Mouse (Mus musculus): ENCODE results near the gene Shisal2a.
"Not testable (repeated sequence)": the region's sequence is repeated elsewhere in the genome, so short reads cannot be mapped to it uniquely, and the experiment has no call there.

Gene Shisal2a

DNA sequence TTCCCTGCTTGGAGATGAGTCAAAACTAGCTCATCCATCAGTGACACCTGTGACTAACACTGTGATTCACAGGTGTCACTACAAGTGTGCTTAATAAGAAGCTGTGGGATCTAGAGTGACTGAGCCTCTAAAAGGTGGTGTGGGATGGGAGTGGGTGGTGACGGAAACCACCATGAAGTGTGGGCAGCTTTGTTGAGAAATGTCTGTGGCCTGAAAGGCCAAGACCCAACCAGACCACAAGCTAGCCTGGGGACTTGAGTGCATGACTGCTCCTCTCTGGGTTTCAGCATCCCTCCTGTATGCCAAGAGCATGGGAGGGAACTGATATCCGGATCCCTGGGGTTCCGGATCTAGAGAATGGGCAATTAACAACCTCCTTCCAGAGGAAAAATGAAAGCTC lies 11.7 kb downstream of the Shisal2a start:
- DNase-seq: no peak

DNA sequence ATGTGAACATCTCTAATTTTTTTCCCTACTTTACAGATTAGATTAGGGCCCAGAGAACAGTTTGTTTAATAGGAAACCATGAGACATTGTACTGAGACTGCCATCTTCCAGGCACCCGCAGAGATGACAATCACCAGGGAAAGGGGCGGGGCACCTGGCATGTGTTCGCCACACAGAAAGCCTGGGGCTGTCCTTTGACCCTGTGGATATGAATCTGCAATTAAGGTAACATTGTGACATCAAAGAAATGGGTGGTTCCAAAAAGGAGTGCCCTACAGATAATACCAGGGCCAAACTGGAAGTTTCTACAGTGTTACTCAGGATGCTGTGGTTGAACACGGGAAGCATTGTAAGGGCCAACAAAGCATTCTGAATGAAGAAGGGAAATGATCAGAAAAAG lies 12.7 kb downstream of the Shisal2a start:
- DNase-seq: no peak

DNA sequence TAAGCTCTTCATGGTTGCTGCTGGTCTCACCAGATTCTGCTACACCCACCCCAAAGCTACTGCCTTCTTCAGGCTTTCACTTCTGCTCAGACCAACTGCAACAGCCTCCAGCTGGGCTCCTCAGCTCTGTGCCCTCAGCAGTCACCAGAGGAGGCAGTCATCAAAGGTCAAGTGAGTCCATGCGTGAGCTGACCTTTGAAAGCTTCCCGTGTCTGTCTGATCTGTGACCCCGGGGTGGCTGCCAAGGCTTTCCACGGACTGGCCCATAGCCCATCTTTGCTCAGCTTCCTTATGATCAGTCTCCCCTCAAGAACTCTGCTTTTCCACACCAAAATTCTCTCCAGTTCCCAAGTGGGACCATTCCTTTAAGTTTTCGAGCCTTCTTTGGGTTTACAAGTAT lies 13.9 kb downstream of the Shisal2a start:
- no peak for DNase-seq

DNA sequence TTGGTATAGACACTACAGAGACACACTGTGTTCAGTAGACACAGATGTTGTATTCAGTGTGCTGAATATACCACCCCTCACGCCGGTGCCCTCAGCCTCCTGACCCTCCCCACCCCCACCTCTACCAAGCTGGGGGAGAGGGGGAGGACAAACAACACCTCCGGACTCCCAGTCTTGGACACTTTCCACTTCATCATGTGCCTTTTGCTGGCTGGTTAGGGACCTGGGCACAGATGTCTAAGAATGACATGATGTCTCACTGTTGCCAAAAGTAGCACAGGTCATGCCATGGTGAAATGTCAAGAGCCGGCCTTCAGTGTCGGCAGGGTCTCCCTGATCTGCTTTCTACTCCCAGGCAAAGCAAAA lies 19.1 kb downstream of the Shisal2a start:
- no peak for DNase-seq

DNA sequence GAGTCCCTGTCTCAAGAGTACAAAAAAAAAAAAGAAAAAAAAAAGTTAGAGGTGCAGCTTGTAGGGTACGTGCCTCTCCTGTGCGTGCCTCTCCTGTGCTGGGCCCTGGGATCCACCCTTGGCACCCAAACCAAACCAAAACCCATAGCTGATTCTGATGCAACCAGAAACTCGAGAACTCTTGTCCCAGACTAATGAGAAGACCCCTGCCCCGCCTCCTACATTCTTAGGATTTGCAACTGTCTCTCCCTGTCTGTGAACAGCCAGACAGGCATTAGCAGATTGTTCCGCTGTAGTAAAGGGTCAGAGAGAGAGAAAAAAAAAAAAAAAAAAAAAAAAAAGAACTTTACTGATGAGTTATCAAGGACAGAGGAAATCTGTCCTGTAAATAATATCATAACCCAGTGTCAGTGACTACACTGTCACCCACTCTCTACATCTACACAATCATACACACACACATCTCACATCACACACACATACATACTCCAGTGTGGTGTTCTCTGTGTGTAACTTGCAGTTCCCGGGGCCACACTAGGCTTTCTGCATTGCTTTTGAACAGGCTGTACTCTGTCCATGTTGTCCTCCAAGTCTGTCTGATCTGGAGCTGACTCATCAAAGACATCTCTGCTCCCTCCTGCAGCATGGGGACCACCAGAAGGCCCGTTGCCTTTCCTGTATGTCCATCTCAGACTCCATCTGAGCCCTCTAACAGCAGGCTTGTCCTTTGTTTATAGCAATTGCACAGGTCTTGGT lies 19.6 kb downstream of the Shisal2a start:
- DNase-seq: no peak

DNA sequence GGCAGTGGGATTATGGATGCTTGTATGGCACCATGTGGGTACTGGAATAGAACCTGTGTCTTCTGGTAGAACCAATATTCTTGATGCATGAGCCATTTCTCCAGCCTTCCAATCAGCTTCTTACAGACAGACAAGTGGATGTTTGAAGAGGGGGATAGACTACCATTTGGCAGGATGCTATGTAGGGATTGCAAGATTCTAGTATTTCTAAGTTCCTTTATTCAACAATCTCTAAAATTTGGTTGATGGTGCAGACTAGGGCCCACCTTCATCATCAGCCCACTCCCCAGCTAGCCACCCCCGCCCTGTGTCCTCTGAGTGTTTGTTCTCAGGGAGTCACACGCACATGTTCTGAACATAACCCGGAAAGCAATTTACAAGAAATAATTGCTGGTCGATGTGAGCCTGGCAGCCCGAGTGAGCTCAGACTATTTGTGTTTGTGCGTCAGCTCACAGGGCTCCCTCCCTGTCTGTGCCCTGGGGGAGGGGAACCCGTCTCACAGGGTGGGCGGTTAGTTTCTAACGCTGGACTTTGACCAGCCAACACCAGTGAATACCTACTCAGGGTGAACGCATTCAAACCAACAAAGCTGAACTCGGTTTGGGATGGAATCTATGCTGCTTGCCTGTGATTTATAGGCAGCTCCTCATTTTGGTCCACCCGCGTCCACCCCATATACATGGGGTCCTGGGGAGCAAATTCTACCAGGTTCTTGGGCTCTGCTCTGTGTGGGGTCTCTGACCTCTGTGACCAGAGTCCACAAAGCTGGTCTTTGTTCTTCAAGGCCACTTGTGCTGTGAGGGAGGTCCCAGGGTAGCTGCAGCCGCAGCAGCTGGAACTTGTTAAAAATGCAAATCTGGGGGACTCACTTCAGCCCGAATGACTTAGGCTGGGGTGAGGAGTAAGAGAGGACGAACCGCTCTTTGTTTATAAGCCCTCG lies 20.6 kb downstream of the Shisal2a start:
- DNase-seq: no peak

DNA sequence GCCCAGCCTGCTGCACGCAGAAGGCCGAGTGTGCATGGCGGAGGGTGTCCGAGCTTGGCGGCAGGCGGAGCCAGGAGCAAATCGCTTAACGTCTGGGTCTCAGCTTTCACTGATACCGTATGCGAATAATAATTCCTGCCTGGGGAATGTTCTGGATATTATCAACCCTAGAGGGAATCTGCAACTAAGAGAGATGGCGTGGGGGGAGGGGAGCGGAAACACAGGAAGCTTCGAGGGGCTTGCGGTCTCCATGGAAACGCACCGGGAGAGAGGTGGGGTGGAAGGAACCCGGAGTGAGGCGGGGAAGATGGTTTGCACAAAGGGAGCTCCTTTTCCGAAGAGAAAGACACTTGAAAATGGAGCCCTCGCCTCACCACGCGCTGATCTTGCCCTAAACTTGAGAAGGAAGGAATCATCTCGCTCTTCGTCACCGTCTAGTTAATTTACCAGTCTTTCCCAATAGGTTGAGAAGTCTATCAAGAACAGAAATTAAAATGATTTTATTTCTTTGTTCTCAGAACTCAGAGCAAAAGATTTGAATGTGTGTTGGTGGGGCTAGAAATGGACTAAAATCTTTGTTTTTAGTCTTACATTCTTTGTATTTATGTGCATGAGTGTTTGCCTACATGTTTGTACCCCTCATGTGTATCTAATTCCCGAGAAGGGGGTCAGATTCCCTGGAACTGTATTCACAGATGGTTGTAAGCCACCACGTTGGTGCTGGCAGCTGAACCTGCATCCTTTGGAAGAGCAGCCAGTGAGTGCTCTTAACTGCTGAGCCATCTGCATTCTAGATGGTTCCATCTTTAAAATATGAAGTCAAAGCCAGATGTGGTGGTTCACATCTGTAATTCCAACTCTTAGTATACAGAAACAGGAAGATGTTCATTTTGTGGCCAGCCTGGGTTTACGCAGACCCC lies 22.8 kb downstream of the Shisal2a start:
- DNase-seq: peak; percentile 37 to 56

DNA sequence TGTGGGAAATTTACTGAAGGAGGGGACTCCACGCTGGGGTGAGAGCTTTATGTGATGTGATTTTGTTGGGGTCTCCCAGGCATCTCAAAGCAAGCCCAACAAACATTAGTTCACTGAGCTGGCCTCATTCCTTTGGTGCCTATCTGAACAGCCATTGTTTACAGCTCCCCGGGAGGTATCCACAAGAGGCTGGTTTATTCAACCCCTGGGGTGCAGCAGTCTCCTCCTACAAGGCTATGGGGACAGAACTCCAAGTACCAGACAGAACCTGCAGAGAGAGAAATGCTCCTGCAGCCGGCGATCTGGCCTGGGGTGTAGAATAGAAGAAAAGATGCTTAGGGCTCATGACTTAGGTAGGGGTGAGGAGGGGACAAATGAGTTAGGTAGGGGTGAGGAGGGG lies 24.7 kb downstream of the Shisal2a start:
- DNase-seq: no peak

DNA sequence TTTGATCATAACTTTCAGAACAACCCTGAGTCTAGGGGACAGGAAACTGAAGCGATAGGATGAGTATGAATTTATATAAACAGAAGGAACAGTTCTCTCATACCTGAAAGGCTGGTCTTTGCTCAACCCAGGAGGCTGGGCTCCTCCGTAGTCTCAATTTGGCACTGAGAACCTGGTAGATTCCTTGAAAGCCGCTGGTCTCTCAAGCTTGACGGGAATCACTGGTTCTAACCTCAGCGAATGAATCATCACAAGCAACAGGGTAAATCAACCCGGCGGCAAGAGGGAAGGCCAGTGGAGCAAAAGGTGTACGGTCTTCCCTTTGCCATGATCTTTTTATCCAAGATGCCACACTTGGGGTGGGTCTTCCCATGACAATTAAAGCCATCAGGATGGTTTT lies 25.7 kb downstream of the Shisal2a start:
- no peak for DNase-seq

DNA sequence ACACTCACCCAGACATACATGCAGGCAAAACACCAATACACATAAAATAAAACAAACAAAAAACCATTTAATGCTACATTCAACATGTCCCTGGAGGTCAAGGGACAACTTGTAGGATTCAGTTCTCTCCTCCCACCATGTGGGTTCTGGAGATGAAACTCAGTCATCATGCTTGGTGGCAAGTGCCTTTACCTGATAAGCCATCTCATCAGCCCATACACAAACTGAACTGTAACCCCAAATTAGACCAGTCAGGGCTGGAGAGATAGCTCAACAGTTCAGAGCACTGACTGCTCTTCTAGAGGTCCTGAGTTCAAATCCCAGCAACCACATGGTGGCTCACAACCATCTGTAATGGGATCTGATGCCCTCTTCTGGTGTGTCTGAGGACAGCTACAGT lies 29.6 kb downstream of the Shisal2a start:
- DNase-seq: not testable (repeated sequence)

DNA sequence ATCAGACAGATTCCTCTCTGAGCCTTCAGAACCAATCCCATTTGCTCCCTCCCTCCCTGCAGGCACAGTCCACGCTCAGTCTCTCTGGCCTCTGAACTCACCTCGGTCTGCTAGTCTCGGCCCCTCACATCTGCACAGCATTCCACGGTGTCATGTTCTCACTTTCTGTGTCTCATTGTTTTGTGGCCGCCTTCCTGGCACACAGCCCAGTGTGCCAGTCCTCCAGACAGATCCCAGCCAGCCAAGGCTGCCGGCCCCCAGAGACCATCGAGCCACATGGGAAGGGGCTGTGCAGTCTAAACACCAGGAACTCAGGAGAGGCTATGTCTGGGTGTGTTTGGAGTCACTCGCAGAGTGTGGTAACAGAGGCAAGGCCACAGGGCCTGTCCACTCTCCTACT lies 32.3 kb downstream of the Shisal2a start:
- DNase-seq: no peak

DNA sequence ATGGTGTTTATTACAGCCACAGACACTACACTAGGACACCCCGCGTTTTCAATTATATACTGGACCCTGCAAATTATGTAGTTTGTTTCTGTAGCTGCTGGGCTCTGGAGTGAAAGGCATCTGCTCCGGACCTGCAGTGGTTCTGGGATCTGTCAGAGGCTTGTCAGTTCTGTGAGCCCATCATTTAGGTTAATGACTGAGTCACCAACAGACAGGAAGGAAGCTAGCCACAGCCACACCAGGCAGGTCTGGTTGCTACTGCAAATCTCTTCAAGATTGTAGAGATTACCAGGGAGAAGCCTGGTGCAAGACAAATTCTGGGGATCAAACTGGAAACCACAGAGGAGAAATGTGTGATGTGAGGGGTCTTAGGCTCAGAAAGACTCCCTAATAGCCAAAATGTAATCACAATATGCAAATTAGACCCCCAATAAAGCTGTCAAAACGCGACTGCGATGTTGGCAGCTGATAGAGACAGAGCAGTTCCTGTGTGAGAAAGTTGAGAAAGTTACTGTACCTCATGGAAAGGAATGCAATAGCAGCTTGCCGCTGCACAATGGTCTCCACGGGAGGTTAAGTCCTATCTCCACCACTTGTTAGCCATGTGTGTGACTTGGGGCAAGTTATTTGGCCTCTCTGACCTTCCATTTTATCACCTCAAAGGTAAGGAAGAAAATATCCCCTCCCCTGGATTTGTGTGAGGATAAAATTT lies 33.2 kb downstream of the Shisal2a start:
- no peak for DNase-seq

DNA sequence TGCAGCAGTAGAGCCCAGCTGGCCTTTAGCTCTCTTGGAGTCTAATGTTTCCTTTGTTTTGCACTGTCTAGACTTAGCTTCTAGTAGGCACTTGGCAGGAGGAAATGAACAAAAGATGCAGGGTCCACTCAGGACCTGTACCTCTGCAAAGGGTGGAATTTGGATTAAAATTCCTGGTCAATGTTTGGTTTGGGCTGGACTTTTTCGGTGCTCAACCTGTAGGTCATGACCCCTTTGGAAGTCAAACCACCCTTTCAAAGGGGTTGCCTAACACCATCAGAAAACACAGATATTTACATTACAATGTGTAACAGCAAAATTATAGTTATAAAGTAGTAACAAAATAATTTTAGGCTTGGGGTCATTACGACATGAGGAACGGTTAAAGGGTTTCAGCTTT lies 34.1 kb downstream of the Shisal2a start:
- DNase-seq: no peak

DNA sequence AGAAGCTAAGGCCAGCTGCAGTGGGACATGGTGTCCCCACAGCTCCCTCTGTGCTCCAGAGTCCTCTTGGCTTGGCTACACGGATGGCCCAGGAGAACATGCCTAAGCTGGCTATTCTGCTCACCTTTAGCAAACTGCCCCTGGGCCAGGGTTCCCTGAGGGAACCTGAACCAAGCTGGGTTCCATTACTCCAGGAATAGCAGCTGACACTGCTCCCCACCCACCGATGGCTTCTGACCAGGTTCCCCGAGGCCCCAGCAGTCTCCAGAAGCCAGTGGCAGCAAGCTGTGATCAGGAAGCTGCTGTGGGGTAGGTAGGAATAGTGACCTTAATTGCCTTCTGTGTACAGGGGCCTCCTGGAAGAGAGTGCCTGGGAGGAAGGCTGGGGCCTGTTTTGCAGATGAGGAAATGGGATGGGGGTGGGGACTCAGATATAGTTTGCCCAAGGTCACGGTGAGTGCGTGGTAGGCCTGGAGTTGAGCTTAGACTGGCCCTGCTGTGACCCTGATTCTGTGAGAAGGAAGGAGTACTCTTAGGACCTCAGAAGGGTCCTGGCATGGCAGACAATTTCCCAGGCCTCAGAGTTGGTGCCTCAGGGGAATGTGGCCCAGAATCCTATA lies 34.8 kb downstream of the Shisal2a start:
- no peak for DNase-seq

DNA sequence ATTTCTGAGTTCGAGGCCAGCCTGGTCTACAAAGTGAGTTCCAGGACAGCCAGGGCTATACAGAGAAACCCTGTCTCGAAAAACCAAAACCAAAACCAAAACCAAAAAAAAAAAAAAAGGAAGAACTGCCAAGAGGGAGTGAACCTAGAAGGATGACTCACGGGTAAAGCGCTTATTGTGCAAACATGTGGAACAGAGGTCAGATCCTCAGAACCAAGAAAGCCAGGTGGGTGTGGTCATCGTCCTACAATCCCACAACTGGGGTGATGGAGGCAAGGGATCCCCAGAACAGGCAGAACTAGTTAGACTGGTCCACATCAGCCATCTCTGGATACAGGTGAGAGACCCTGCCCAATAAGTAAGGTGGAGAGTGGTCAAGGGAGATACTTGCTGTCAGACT lies 36.0 kb downstream of the Shisal2a start:
- DNase-seq: no peak

DNA sequence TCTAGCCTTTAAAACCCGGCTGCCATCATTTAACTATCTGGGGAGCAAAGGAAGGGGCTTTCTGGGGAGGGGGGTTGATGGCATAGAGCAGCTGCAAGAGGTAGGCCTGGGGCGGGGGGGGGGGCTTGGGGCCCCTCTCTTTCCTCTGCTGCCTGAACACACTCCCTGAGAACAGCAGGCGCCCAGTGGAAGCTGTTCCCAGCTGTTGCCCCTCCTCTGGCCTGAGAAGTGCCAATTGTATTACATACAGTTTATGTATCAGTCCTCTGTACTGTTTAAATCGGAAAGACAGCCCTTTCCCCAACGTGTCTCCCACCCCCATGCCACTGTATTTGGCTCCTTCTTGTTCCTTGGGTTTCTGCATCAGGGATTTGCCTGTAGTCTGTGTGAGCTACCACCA lies 37.3 kb downstream of the Shisal2a start:
- no peak for DNase-seq

DNA sequence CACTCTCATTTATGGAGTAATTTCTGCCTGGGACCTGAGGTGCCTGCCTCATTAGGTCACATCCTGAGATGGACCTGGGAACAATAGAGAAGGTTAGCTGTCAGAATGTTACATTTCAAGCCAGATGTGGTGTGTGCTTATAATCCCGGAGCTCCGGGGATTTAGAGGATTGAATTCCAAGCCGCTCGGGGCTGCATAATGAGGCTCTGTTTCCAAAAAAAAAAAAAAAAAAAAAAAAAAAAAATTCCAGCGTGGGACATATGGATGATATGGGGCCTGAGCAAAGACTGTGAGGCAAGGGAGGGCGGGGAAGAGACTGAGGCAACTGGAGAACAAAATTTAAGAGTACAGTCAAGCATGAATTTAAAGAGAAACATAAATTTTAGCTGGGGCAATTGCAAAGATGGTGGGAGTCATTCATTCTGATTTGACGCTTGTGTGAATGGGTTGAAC lies 38.5 kb downstream of the Shisal2a start:
- DNase-seq: no peak

DNA sequence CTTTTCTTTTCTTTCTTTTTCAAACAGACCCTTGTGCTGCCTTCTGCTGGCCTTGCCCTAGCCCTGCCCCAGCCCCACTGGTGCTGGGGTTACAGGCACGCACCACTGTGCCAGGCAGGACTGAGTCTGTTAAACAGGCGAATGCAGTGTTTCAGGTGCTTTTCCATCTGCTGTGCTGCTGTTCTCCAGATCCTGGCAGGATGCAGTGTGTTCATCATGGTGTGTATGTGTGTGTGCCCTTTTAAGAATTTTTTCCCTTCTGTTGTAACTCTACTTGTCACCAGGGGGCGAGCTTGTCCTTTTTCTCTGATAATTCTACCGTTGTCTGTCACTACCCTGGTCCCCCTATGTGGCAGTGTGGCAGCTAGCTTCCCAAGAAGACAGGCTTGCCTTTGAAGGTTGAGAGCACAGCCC lies 43.9 kb downstream of the Shisal2a start:
- peak in 1 of 2 experiments; percentile 38 for DNase-seq

DNA sequence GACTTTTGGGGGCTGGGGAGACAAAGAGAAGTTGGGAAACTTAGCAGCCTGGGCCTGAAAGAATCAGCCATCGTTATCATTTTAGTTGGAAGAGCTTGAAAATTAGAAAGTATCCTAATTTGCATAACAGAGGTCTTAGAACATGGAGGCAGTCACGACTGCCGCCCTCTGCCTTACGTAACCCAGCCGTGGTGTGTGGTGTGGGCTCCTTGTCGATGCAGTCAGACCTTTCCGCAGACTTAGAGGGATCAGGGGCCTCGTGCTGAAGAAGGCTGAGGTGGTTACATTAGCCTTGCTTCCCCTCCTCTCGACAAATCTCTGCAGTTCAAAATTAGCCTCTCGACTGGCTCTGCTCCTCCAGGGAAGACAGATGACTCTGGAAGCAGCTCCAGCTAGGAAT lies 44.3 kb downstream of the Shisal2a start:
- no peak for DNase-seq

DNA sequence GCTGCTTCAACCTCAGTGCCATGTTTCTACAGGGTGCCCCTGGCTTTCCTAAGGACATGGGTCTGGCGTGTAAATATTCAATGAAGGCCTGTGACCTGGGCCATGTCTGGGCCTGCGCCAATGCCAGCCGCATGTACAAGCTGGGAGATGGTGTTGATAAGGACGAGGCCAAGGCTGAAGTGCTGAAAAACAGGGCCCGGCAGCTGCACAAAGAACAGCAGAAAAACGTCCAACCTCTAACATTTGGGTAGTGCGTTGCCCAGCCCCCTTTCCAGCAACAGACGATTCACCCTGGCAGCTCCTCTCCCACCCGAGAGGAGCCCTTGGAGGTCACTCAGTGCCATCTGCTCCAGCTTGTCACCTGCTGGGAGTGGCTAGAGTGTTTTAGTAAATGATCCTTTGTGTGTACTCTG lies 44.8 kb downstream of the Shisal2a start:
- no peak for DNase-seq

DNA sequence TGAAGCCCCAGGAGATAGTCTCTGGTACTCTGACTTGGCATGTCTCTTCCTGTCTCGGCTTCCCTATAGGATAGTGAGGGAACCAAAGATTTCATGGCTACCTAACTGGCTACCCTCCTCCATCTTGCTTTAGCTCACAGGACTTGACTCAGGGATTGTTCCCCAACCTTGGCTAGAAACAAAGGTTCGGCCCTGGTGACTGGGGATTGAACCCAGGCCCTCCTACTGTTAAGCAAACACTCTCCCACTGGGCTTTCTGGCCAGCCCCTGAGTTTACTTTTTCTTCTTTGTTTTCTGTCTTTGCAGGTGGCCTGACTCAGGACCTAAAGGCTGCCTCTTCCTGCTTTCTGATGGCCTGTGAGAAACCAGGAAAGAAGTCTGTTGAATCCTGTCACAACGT lies 45.3 kb downstream of the Shisal2a start:
- no peak for DNase-seq

DNA sequence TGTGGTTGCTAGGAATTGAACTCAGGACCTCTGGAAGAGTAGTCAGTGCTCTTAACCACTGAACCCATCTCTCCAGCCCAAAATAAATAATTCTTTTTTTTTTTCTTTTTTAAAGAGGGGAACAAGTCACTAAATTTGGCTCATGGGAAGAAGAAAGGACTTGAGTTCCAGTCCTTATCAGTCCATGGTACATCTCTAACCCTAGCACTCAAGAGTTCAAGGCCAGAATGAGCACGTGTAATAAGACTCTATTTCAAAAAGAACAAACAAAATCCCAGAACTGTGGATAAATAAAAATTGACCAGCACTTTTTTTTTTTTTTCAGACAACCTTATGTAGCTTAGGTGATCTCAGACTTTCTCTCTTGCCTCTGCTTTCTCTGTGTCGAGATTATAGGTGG lies 46.4 kb downstream of the Shisal2a start:
- no peak for DNase-seq

All from thymus, postnatal 36 days (tissue).